Mouse (Mus musculus) left cerebral cortex, postnatal 14 days (tissue): ENCODE measurements around the gene Gm5797. TPM values are rescaled to one million over a fixed set of nuclear protein-coding genes. Genes with fewer than 3 reads are reported as not detected.
"Not testable (repeated sequence)": the region's sequence is repeated elsewhere in the genome, so short reads cannot be mapped to it uniquely, and the experiment has no call there.

Experiments used
- DNase-seq, 2 experiments: peaks; one replicate each; pipeline ENCODE4 v3.0.0; 2021 to 2022; ENCODE audit warnings: low spot score in 2 of 2, mixed read lengths in 1 of 2
- intact Hi-C: fragments of 180-260 bp; cut with DNase I; formaldehyde crosslinking; loops from one replicate; pipeline ENCODE4 v1.15.1; 2025
- long read RNA-seq, 2 experiments: library from polyadenylated mRNA; stranded (forward); transcript quantifications; one replicate each; pipeline ENCODE4 v2.0.0; 2021
- total RNA-seq, 2 experiments: library from RNA; stranded (reverse); gene quantifications; 2 replicates each; pipeline ENCODE4 v1.2.3; 2021

Gm5797 gene
- total RNA-seq, result not detected
- long read RNA-seq, experiment 1, result 0 reads
- long read RNA-seq, experiment 2, result 0 reads

GRCm38 (mm10) chr14:7332295-7332694, at the start of gene Gm5797:
Gene Gm5797, minus strand, starts transcription at chr14:7332395.
- intact Hi-C loops, result not testable (repeated sequence)

GRCm38 (mm10) chr14:7365034-7365433, 32.8 kb upstream of the Gm5797 start, which contains the start of gene Gm8374:
Gene Gm8374, minus strand, starts transcription at chr14:7365134.
- DNase-seq, intact Hi-C loops: not testable (repeated sequence)

More at GRCm38 (mm10) chr14:7332295-7332694, at the start of gene Gm5797:
- DNase-seq, result not testable (repeated sequence)

- peak; percentile 1 to 3 for DNase-seq
- intact Hi-C loops, result not testable (repeated sequence)
Observed at GRCm38 (mm10) chr14:7315093-7315492, 17.1 kb downstream of the Gm5797 start.

DNA sequence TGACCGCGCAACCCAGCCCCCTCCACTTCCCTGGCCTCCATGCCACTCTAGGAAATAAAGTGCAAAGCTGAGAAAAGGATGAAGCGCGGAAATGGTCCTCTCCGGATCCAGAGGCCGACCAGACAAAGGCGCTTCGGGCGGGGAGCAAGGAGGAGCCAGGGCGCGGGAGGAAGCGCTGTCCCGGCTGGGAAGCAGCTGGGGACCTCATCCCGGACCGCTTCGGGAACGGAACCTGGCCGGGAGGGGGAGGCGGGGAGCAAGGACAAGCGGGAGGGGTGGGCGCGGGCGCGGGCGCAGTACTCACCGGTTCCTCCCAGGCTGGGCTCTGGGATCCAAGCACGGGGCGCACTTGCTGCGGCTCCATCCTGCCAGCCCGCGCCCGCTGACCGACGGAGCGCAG, 17.5 kb downstream of the Gm5797 start, which contains the start of gene Gm3739:
Gene Gm3739, minus strand, starts transcription at position 389 of the 400 bp plus-strand sequence.
- peak in 1 of 2 experiments; percentile 3 for DNase-seq

More for the DNA sequence above, 17.5 kb downstream of the Gm5797 start, which contains the start of gene Gm3739:
- intact Hi-C loops, result not testable (repeated sequence)

Other genes with a start within 250 kb of the Gm5797 start
- 1 to 10 TPM; 3.7 to 4.1 TPM for gene Gm3696, start 231.8 kb downstream of the Gm5797 start, total RNA-seq
- not detected for gene Gm6676, start 207.0 kb downstream of the Gm5797 start, total RNA-seq
- 1 to 10 TPM in 1 of 2 experiments, under 1 TPM in 1; 0.70 to 1.1 TPM for gene Gm3512, start 157.9 kb downstream of the Gm5797 start, total RNA-seq
- not detected for gene Gm16434, start 137.9 kb downstream of the Gm5797 start, total RNA-seq
- not detected for gene Gm3727, start 67.7 kb downstream of the Gm5797 start, total RNA-seq
- under 1 TPM; 0.55 to 0.75 TPM for gene Gm3739, start 17.3 kb downstream of the Gm5797 start, total RNA-seq
- not detected for gene Gm8374, start 32.7 kb upstream of the Gm5797 start, total RNA-seq
- not detected for gene Gm3755, start 118.5 kb upstream of the Gm5797 start, total RNA-seq
- 1 to 10 TPM; 1.4 to 1.5 TPM for gene Gm3752, start 151.4 kb upstream of the Gm5797 start, total RNA-seq
- gene Gm3558, start 236.2 kb upstream of the Gm5797 start, total RNA-seq, result 1 to 10 TPM; 5.4 to 6.8 TPM